Mouse (Mus musculus): ENCODE data around the gene Proser2.
A peak's percentile ranks its signal among the peaks of the same experiment; 100 is the strongest.
"Not testable (repeated sequence)": the region's sequence is repeated elsewhere in the genome, so short reads cannot be mapped to it uniquely, and the experiment has no call there.

Proser2 gene

GRCm38 (mm10) chr2:6128136-6128805 is 1.7 kb downstream of the Proser2 start:
- DNase-seq, result no peak

- no peak for DNase-seq
These were observed 7.0 kb downstream of the Proser2 start for GRCm38 (mm10) chr2:6123046-6123445.

- no peak for DNase-seq
These were observed 8.9 kb downstream of the Proser2 start for GRCm38 (mm10) chr2:6121091-6121490.

- DNase-seq, result peak; percentile 19 to 51
These were observed 11.8 kb downstream of the Proser2 start for GRCm38 (mm10) chr2:6118246-6118645.

GRCm38 (mm10) chr2:6113792-6114191 is 16.2 kb downstream of the Proser2 start:
- peak; percentile 24 to 26 for DNase-seq

- DNase-seq, result no peak
These were observed 17.4 kb downstream of the Proser2 start for GRCm38 (mm10) chr2:6112619-6113018.

- DNase-seq, result no peak
These were observed 24.6 kb downstream of the Proser2 start for GRCm38 (mm10) chr2:6105437-6105836.

GRCm38 (mm10) chr2:6100755-6101154 is 29.3 kb downstream of the Proser2 start:
- DNase-seq, result no peak

- peak; percentile 55 to 65 for DNase-seq
These were observed 29.8 kb downstream of the Proser2 start for GRCm38 (mm10) chr2:6100027-6100749.

GRCm38 (mm10) chr2:6099443-6099842 is 30.6 kb downstream of the Proser2 start:
- DNase-seq, result no peak

- peak in 1 of 2 experiments; percentile 36 for DNase-seq
These were observed 31.1 kb downstream of the Proser2 start for GRCm38 (mm10) chr2:6098924-6099323.

GRCm38 (mm10) chr2:6097113-6097716 is 32.8 kb downstream of the Proser2 start:
- DNase-seq, result no peak

- DNase-seq, result not testable (repeated sequence)
These were observed 40.1 kb downstream of the Proser2 start for GRCm38 (mm10) chr2:6089941-6090340.

- DNase-seq, result no peak
These were observed 42.9 kb downstream of the Proser2 start for GRCm38 (mm10) chr2:6087151-6087550.

- DNase-seq, result no peak
These were observed 44.1 kb downstream of the Proser2 start for GRCm38 (mm10) chr2:6085622-6086530.

GRCm38 (mm10) chr2:6083696-6084095 is 46.3 kb downstream of the Proser2 start:
- DNase-seq, result no peak

- DNase-seq, result no peak
These were observed 47.4 kb downstream of the Proser2 start for GRCm38 (mm10) chr2:6082615-6083014.

GRCm38 (mm10) chr2:6081108-6081507 is 48.9 kb downstream of the Proser2 start:
- DNase-seq, result peak; percentile 68 to 74

- no peak for DNase-seq
These were observed 50.0 kb downstream of the Proser2 start for GRCm38 (mm10) chr2:6080037-6080436.

- DNase-seq, result no peak
These were observed 54.5 kb downstream of the Proser2 start for GRCm38 (mm10) chr2:6075530-6075896.

GRCm38 (mm10) chr2:6074891-6075529 is 55.0 kb downstream of the Proser2 start:
- peak; percentile 74 to 80 for DNase-seq

- no peak for DNase-seq
These were observed 57.2 kb downstream of the Proser2 start for GRCm38 (mm10) chr2:6072685-6073260.
